Mouse (Mus musculus): ENCODE data around the gene Defb43.

The Defb43 gene

GRCm38 (mm10) chr14:63011471-63011870, at the start of gene Defb43:
TSS of gene Defb43 (plus strand) at chr14:63011771.
- no peak for DNase-seq (ENCODE audit: low spot score in 2 of 2)

DNA sequence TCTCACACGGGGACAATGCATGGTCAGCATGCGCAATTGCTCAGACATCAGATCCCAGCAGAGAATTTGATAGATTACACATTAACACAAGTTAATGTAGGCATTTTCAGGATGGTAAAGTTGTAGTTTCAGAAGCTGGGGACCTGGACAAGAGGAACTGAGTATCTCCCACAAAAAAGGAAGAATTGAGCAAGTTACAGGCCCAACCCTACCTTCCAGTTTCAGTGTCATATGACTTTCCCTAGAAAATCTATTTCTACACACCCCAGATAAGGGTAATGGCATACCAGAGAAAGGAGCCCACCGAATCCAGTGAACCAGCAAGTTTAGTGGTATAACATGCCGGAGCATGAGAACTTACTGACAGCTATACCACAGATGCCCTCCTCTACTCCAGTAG, 47.9 kb upstream of the Defb43 start:
- no peak for DNase-seq (ENCODE audit: low spot score in 2 of 2)

DNA sequence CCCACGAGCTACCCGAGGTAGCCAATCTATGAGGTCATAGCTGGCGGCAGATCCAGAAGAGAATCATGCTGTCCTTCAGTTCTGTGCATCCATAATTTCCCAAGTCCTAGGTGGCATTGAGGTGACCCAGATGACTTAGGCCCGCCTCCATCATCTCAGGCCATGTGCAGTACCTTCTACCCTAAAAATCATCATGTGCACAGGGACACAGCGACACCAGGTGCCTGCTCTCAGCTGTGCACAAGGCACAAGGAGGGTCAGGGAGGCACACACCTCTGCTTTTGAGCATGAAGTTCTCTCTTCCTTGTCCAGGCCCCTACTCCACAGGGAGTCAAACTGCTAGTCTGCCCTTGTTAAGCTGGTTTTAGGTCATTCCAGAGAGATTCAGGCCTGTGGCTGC, 46.2 kb upstream of the Defb43 start:
- DNase-seq (ENCODE audit: low spot score in 2 of 2) = no peak

GRCm38 (mm10) chr14:62965811-62966520, 45.6 kb upstream of the Defb43 start:
- DNase-seq (ENCODE audit: low spot score in 2 of 2) = no peak

DNA sequence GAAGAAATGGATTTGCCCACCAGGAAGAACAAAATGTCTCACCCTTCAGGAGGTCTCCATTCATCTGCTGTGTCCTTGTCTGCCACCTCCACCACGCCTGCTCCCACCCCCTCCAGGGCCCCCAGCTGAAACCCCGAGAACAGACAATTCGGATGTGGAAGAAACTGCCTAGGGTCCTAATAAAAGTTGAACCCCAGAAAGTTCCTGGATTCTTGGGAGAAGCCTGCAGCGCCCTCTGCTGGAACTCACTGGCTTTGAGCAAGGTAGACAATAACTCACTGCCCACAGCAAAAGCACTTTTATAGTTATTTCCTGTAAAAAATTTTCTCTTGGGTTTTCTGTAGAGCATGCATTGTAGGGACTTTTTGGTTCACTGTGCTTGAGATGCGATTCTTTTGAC, 36.5 kb upstream of the Defb43 start:
- peak; percentile 10 to 71 for DNase-seq (ENCODE audit: low spot score in 2 of 2)

- DNase-seq (ENCODE audit: low spot score in 2 of 2) = no peak
Observed at GRCm38 (mm10) chr14:62979815-62980214, 31.8 kb upstream of the Defb43 start.

GRCm38 (mm10) chr14:62984410-62984809, 27.2 kb upstream of the Defb43 start, which contains the start of gene Defb48:
TSS of gene Defb48 (minus strand) at chr14:62984510.
- DNase-seq (ENCODE audit: low spot score in 2 of 2) = no peak

DNA sequence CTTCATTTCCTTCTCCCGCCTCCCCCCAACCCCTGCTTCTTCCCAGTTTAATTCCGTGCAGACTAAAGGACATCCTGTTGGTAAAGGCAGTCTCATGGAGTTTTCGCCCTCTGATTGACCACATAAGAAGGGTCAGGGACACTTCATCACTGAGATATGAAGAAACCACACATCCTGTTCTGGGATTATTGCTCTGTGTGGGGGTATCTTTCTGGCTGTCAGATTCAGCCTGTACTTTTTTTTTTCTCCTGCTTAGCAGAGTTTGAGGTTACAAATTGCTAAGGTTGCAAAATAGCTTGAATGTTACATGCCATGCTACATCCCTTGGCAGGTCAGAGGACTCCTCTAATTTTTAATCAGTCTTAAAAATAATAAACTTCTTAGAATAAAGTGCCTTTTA, 20.3 kb upstream of the Defb43 start:
- DNase-seq (ENCODE audit: low spot score in 2 of 2) = no peak

- DNase-seq (ENCODE audit: low spot score in 2 of 2) = no peak
Observed at GRCm38 (mm10) chr14:62991849-62992510, 19.6 kb upstream of the Defb43 start.

GRCm38 (mm10) chr14:62997777-62998176, 13.8 kb upstream of the Defb43 start, which contains the start of gene Defb47:
TSS of gene Defb47 (plus strand) at chr14:62998077.
- DNase-seq (ENCODE audit: low spot score in 2 of 2) = no peak

DNA sequence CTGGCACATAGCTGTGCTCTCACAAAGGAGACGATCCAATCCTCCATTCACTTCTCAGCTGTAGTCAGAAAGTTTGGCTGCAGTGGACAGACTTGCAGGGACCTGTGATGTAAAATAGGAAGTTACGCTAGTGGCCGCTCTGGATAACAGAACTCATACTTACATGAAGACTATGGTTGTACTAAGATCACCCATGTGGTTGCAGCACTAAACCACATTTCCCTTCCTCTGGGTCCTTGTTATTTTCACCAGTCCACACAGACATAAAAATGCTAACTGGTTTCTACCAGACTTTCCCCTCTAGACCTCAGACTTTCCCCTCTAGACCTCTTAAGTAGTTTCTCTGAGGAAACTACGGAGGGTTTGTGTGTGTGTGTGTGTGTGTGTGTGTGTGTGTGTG, 12.6 kb upstream of the Defb43 start:
- DNase-seq (ENCODE audit: low spot score in 2 of 2) = no peak

DNA sequence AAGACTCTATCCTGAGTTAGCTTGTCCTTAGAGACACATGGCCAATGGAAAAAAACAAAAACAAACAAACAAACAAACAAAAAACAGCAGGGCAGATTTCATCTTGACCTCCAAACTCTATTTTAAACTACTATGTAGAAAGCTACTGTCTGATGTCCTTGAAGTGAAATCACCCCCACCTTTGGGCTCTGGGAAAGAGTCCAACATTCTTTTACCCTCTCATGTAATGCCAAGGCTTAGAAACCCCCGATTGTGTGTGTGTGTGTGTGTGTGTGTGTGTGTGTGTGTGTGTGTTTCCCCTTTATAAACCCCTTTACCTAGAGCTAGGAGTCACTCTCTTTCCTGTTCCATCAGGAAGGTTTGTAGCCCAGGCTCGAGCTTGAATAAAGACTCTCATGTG, 9.0 kb upstream of the Defb43 start:
- no peak for DNase-seq (ENCODE audit: low spot score in 2 of 2)

DNA sequence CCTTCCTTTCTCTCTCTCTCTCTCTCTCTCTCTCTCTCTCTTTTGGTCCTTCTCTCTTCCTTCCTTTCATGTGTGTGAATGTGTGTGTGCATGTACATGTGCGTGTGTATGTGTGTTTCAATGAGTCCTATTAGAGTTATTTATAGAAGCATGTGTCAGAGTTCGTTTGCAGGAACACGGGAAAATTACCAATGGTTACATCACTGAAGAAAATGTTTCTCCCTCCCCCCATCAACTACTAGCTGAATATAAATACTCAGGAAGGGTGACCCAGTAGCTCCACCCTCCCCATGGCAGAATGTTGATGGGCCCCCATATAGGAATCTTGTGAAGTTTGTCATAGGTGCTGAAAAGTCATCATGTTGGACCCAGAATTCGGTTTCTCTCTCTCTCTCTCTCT, 1.5 kb downstream of the Defb43 start:
- no peak for DNase-seq (ENCODE audit: low spot score in 2 of 2)

DNA sequence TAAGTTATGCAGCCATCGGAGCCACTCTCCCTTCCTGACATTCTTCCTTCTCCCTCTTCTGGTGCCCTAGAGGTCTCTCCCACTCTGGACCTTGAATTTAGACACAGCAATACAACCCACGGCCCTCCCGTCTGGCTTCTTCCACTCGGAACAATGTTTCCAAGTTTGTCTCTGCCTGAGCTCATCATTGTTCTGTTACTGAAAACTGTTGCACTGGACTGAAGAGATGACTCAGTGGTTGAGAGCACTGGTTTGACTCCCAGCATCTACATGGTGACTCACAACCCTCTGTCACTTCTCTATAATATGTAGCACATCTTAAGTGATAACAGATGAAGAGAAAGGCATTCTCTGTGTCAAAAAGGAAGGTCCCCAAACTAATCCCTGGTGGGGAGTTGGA, 3.1 kb downstream of the Defb43 start:
- no peak for DNase-seq (ENCODE audit: low spot score in 2 of 2)

- DNase-seq (ENCODE audit: low spot score in 2 of 2) = no peak
Observed at GRCm38 (mm10) chr14:63020524-63021156, 9.1 kb downstream of the Defb43 start.

DNA sequence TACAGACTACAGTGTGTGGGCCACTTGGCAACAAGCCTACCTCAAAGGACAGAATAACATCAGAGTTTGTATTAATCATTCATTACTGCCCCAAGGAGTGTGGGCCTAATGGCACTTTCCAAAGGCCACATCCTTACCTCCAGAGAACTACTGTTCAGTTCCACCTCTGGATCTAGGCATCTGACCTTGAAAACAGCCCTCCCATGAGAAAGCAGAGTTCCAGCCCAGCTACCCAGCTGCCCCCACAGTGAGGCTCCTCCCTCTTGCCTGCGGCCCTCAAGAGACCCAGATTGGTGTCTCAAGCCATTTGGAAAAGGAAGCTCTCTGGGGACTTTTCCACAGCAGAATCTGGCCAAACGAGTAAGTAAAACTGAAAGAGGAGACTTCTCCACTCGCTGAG, 35.1 kb downstream of the Defb43 start, which contains the start of gene Defb42:
Defb42 (plus strand) TSS at position 301 of the 400 bp plus-strand sequence.
- DNase-seq (ENCODE audit: low spot score in 2 of 2) = no peak

DNA sequence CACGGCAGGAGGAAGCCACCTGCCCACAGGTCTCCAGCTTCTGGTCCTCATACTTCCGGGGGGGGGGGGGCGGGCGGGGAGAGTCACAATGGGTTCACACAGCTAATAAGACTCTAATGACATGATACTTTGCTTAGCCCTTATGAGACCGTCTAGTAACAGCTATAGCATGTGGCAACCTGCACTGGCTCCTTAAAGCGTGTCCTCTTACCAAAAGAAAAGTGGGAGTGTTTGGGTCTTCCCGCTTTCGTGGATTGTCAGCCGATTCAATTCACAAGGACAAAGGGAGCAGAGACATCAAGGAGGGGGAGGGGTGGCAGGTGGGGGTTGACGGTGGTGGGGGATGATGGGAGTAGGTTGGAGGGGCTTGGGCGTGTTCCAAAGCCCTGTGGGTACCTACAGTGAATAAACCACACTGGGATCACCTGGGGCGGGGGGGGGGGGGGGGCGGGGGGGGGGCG, 38.4 kb downstream of the Defb43 start, which contains the start of gene Defb30:
Defb30 (minus strand) TSS at position 51 of the 461 bp plus-strand sequence.
- no peak for DNase-seq (ENCODE audit: low spot score in 2 of 2)

GRCm38 (mm10) chr14:63050769-63051168, 39.2 kb downstream of the Defb43 start:
- DNase-seq (ENCODE audit: low spot score in 2 of 2) = peak; percentile 32 to 77

DNA sequence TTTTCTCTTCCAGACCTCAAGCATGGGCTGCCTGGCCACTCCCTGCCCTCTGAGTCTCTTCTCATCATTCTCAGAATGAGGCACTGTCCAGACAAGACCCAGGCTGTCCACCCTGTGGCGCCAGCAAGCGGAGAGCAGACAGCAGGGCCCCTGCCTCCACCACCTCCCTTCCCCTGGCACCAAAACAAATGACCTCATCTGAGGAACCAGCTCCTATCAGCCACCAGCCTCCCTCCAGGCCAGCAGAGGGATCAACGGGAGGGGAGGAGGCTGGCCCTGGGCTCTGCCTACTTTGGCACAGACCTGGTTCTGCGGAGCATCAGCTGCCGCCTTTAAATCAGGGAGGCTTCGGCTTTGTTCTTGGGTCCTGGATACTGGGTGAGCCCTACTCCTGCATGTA, 43.2 kb downstream of the Defb43 start:
- DNase-seq (ENCODE audit: low spot score in 2 of 2) = no peak

DNA sequence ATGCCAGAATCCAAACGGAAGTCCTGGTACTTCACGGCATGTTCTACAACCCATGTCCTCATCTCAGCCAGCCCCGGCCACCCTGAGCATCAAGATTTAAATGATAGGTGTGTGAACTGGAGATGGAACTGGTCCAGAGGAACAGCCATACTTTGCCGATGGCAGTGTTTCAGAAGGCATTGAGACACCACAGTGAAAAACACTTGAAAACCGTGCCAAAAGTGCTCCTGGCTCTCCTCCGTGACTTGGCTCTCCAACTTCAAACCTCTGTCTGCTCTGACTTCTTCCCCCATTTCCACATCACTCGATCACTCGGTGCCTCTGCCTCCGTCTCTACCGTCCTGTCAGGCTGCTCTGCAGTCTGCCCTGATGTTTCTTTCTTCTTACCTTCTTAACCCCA, 48.8 kb downstream of the Defb43 start:
- no peak for DNase-seq (ENCODE audit: low spot score in 2 of 2)

GRCm38 (mm10) chr14:63062184-63062583, 50.6 kb downstream of the Defb43 start:
- DNase-seq (ENCODE audit: low spot score in 2 of 2) = no peak

GRCm38 (mm10) chr14:63065391-63065790, 53.8 kb downstream of the Defb43 start:
- DNase-seq (ENCODE audit: low spot score in 2 of 2) = no peak
